Mouse (Mus musculus) liver, embryonic 14.5 days (tissue): ENCODE measurements around the gene Zcchc10.

Source experiments
- CTCF ChIP-seq: IDR thresholded peaks from 2 replicates; pipeline ENCODE4 v1.5.1; 2016; ENCODE audit warnings: antibody characterized with exemption, low read depth, control low read depth
- EP300 ChIP-seq: IDR thresholded peaks from 2 replicates; pipeline ENCODE4 v1.6.1; 2016; ENCODE audit warnings: antibody characterized with exemption, low read depth

GRCm38 (mm10) chr11:53297947-53298860 lies 26.3 kb upstream of the Zcchc10 start:
- TF ChIP-seq CTCF: no peak
- TF ChIP-seq EP300: no peak
